Mouse (Mus musculus) heart, postnatal 0 days (tissue): Measurements from ENCODE around the gene Togaram1. TPM values are rescaled to one million over a fixed set of nuclear protein-coding genes. Genes with fewer than 3 reads are reported as not detected.

Source experiments
- ATAC-seq: fragments of 200-750 bp; cut with Nextera tagmentation; 2 replicates; pipeline ENCODE4 v1.8.0; 2017; ENCODE audit warnings: low read depth, moderate number of reproducible peaks, moderate library complexity; ENCODE audit not compliant: insufficient read depth
- DNase-seq: peaks from one replicate; pipeline ENCODE4 v3.0.0-alpha.2; 2016; ENCODE audit warnings: low spot score
- H3K27ac ChIP-seq: fragments of 300-500 bp; sonication (generic); 2 replicates; pipeline ENCODE4 v1.5.1; 2014; ENCODE audit warnings: low read depth, mild to moderate bottlenecking
- H3K27me3 ChIP-seq: fragments of 300-500 bp; sonication (generic); 2 replicates; pipeline ENCODE4 v1.6.1; 2014; ENCODE audit warnings: low read length, mixed read lengths; ENCODE audit not compliant: control insufficient read depth, insufficient read depth
- H3K36me3 ChIP-seq: fragments of 300-500 bp; sonication (generic); replicated peaks from 2 replicates; pipeline ENCODE4 v1.6.1; 2014; ENCODE audit warnings: low read length, mixed read lengths; ENCODE audit not compliant: control insufficient read depth, insufficient read depth
- H3K4me1 ChIP-seq: fragments of 300-500 bp; sonication (generic); 2 replicates; pipeline ENCODE4 v1.6.1; 2014; ENCODE audit warnings: antibody characterized with exemption; ENCODE audit not compliant: control insufficient read depth, insufficient read depth
- H3K4me2 ChIP-seq: fragments of 300-500 bp; sonication (generic); 2 replicates; pipeline ENCODE4 v1.6.1; 2014; ENCODE audit warnings: low read depth, mild to moderate bottlenecking, low read length, moderate library complexity
- H3K4me3 ChIP-seq: fragments of 300-500 bp; sonication (generic); 2 replicates; pipeline ENCODE4 v1.5.1; 2014; ENCODE audit warnings: low read depth, low read length
- H3K9ac ChIP-seq: fragments of 300-500 bp; sonication (generic); replicated peaks from 2 replicates; pipeline ENCODE4 v1.6.1; 2014; ENCODE audit warnings: low read depth, low read length, mixed read lengths
- H3K9me3 ChIP-seq: fragments of 300-500 bp; sonication (generic); replicated peaks from 2 replicates; pipeline ENCODE4 v1.6.1; 2016; ENCODE audit warnings: low read length; ENCODE audit not compliant: control insufficient read depth
- CTCF ChIP-seq: IDR thresholded peaks from 2 replicates; pipeline ENCODE4 v1.5.1; 2016; ENCODE audit warnings: antibody characterized with exemption, control low read depth, low read depth
- EP300 ChIP-seq: IDR thresholded peaks from 2 replicates; pipeline ENCODE4 v1.6.1; 2016; ENCODE audit warnings: antibody characterized with exemption, low read depth
- WGBS: fragments of 180-500 bp; shearing (Covaris S2); extraction: QIAGEN DNeasy Blood & Tissue Kit; methylation state at CpG from one replicate; pipeline ENCODE4 v1.1.7; 2014; 5-methylcytosine and 5-hydroxymethylcytosine counted together
- polyA plus RNA-seq: library from polyadenylated mRNA; unstranded; fragments of >200 nt; fragmentation: Nextera tagmentation; extraction: Ambion mirVana; gene quantifications from 2 replicates; pipeline ENCODE4 v1.2.1, GENCODE M21; 2015
- total RNA-seq: library from RNA; depleted of rRNA; stranded (reverse); fragments of >200 nt; gene quantifications from 2 replicates; pipeline ENCODE4 v1.2.3, GENCODE M21; 2014; ENCODE audit warnings: low replicate concordance

The Togaram1 gene
- total and polyA plus RNA-seq, 2 experiments from 2014 or later: 10.7 to 18.5 TPM

DNA sequence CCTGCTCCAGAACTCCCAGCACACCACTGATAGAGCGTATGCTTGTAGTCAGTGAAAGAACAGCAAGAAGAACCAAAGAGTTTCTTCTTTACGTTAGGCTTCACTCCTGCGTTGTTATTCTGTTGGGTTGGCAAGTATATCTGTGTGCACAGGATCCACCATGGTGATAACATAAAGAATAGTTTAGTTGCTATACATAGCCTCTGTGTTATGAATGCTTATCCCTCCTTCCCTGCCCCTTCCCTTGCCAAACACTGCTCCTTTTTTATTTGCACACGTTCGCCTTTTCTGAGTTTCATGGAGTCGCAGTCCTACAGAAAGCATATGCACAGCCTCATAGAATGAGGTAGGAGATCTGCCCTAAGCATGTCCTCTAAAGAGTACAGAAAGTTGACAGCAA, 6.5 kb downstream of the Togaram1 start:
- WGBS: 43% methylated on average over 6 of the region's 6 CpGs
- Histone ChIP-seq H3K4me1 (peaks cover 22% of the 10 kb centered on the region), H3K4me3 (no peak overlapping the region)

DNA sequence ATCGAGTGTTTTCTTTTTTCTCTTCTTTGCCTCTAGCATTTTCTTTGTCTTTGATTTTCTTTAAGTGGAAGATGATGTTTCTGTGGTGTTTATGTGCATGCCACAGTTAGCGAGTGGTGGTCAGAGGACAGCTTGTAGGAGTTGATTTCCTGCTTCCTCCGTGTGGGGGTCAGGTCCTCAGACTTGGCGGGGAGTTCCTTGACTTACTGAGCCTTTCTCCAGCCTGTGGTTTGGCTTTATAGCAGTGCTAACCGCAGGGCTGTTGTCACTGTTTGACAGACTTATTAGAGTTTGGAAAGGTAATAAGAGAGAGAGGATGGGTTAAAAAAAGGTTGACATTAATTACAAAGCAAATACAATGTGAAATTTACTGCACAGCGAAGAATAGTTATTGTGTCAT, 10.0 kb downstream of the Togaram1 start:
- Histone ChIP-seq H3K9me3 (no peaks in the 10 kb centered on the region), H3K36me3 (peaks cover 36% of the 10 kb centered on the region), H3K4me2 (no peak overlapping the region; the same call in 1 of the 2 replicates), H3K4me3 (no peak overlapping the region), H3K4me1 (peaks cover 9% of the 10 kb centered on the region; the same call in 1 of the 2 replicates), H3K9ac (no peak overlapping the region), H3K27ac (no peak overlapping the region), H3K27me3 (no peaks in the 10 kb centered on the region)
- WGBS: 62% methylated on average over 6 of the region's 6 CpGs
- TF ChIP-seq CTCF (no peak), EP300 (no peak)
- no peak for ATAC-seq
- DNase-seq: no peak

More for the DNA sequence above, 6.5 kb downstream of the Togaram1 start:
- TF ChIP-seq EP300: no peak
- no peak for TF ChIP-seq CTCF
- no peak overlapping the region for H3K27ac ChIP-seq
- H3K9me3 ChIP-seq: no peaks in the 10 kb centered on the region
- H3K4me2 ChIP-seq: no peak overlapping the region
- no peak for ATAC-seq
- no peak for DNase-seq
- H3K9ac ChIP-seq: no peak overlapping the region
- H3K27me3 ChIP-seq: no peaks in the 10 kb centered on the region
- peaks cover 5% of the 10 kb centered on the region; the same call in 1 of the 2 replicates for H3K36me3 ChIP-seq

DNA sequence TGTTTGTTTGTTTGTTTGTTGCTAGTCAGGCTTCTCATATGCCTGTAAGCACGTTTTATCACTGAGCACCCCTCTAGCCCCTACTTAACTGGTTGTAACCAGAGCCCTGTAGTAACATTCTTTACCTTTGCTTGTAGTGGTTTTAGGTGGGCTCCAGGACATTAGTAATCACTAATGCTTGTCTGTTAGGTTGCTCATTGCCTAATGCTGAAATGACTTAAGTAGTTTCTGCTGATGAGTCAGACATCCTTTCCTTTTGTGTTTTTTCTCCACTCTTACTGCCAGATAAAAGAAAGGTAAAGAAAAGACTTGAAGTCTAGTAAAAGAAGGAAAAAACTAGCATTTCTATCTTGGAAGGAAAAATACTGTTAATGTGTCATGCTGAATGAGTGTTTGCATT, 10.6 kb downstream of the Togaram1 start:
- TF ChIP-seq CTCF (no peak), EP300 (no peak)
- 0 out of 2 replicates have a peak, but pooled peaks cover 3% of the 10 kb centered on the region for H3K4me1 ChIP-seq
- no peak overlapping the region for H3K4me2 ChIP-seq
- 49% methylated on average over 1 of the region's 1 CpGs for WGBS
- H3K27me3 ChIP-seq: no peaks in the 10 kb centered on the region
- no peaks in the 10 kb centered on the region for H3K9me3 ChIP-seq
- H3K27ac ChIP-seq: no peak overlapping the region
- H3K36me3 ChIP-seq: peaks cover 39% of the 10 kb centered on the region
- ATAC-seq (no peak), DNase-seq (no peak)
- H3K9ac ChIP-seq: no peak overlapping the region
- no peak overlapping the region for H3K4me3 ChIP-seq

DNA sequence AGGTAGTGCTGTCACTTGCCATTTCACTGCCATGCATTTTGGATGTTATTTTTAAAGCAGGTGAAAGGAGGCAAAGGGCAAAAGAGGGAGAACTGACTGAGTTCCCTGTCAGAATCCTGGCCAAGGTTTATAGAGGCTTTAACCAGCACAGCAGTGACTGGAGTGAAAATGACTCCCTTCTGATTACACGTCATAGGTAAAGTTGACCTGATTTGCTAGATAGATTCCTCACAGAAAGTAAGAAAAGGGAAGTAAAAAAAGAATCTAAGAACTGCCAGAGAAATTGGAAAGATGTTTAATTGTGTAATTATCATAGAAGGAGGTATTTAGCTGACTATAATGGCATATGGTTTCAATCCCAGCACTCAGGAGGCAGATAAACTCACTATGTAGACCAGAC, 11.9 kb downstream of the Togaram1 start:
- H3K4me1 ChIP-seq: no peaks in the 10 kb centered on the region
- no peak overlapping the region for H3K4me3 ChIP-seq
- DNase-seq (no peak), ATAC-seq (no peak)
- TF ChIP-seq EP300 (no peak), CTCF (no peak)
- H3K4me2 ChIP-seq: no peak overlapping the region
- peaks cover 42% of the 10 kb centered on the region for H3K36me3 ChIP-seq
- 81% methylated on average over 1 of the region's 1 CpGs for WGBS
- no peak overlapping the region for H3K27ac ChIP-seq
- H3K27me3 ChIP-seq: no peaks in the 10 kb centered on the region
- no peak overlapping the region for H3K9ac ChIP-seq
- no peaks in the 10 kb centered on the region for H3K9me3 ChIP-seq

GRCm38 (mm10) chr12:65007725-65008124, 42.1 kb downstream of the Togaram1 start:
- no peak overlapping the region for H3K4me2 ChIP-seq
- 80% methylated on average over 3 of the region's 3 CpGs for WGBS
- no peaks in the 10 kb centered on the region for H3K4me1 ChIP-seq
- H3K9ac ChIP-seq: no peak overlapping the region
- no peak for DNase-seq
- H3K27ac ChIP-seq: no peak overlapping the region
- H3K27me3 ChIP-seq: no peaks in the 10 kb centered on the region
- TF ChIP-seq CTCF (no peak), EP300 (no peak)
- no peaks in the 10 kb centered on the region for H3K9me3 ChIP-seq
- H3K4me3 ChIP-seq: no peak overlapping the region
- H3K36me3 ChIP-seq: peaks cover 79% of the 10 kb centered on the region
- ATAC-seq: no peak

DNA sequence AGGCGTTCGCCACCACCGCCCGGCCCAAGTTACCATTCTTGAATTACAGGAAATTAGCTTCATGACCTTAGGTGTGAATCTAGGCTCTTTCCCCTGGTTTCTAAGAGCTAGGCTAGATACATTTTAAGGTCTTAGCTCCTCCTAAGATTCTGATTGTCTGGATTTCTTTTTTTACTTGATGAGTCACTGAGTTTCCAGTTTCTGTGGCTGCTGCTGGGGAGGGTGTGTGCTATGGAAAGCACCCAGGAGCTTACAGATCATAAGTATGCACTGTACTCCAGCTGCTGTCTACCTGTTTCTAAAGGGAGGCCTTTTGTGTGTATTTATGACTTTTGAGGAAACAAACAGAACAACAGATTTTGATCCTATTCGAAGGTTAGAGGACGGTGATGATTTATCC, 57.2 kb downstream of the Togaram1 start:
- DNase-seq (no peak), ATAC-seq (no peak)
- no peak overlapping the region for H3K4me2 ChIP-seq
- no peaks in the 10 kb centered on the region for H3K9me3 ChIP-seq
- no peak overlapping the region for H3K4me3 ChIP-seq
- 94% methylated on average over 6 of the region's 6 CpGs for WGBS
- no peak overlapping the region for H3K27ac ChIP-seq
- no peak overlapping the region for H3K9ac ChIP-seq
- no peaks in the 10 kb centered on the region for H3K27me3 ChIP-seq
- H3K4me1 ChIP-seq: no peaks in the 10 kb centered on the region
- no peak for TF ChIP-seq CTCF
- no peak for TF ChIP-seq EP300
- H3K36me3 ChIP-seq: peaks cover 14% of the 10 kb centered on the region
